Mouse (Mus musculus): ENCODE data around the gene Vgll4. TPM values are rescaled to one million over a fixed set of nuclear protein-coding genes. Genes with fewer than 3 reads are reported as not detected.

The Vgll4 gene
- polyA plus RNA-seq, 1 experiment from 2014 or later = 65.9 TPM

DNA sequence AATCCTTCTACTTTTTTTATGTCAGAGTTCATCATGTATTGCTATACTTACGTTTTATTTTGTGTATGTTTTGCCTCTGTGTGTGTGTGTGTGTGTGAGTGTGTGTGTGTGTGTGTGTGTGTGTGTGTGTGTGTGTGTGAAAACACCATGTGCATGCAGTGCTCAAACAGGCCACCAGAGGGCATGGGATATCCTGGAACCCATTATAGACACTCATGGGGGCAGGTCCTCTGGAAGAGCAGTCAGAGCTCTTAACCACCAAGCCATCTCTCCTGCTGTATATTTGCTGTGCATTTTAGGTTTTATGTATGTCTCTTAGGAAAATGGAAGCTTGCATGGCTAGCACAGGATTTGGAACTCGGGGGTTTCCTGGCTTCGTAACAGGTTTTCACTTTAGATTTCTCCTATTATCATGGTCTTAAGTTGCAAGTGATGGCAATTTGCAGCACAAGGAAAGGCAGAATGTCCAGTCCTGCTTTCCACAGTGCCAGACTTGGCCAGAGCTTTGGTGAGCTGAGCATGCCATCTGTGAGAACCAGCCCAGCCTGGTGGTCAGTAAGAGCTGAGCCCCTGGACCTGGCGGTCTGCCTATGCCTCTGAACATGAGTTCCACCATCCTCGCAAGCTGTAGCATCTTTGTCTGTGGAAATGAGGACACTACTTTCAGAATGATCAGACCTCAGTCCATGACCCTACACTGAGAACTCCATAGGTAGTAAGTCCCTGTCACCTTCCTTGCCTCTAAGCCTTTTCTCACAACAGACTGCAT is 154.7 kb downstream of the Vgll4 start:
- WGBS = 98% methylated on average over 5 of the region's 5 CpGs
- no peaks in the 10 kb centered on the region for H3K36me3 ChIP-seq
- H3K27ac ChIP-seq = no peak overlapping the region
- H3K27me3 ChIP-seq = no peaks in the 10 kb centered on the region
- H3K4me3 ChIP-seq = no peak overlapping the region
- no peaks in the 10 kb centered on the region for H3K9me3 ChIP-seq
- H3K9ac ChIP-seq = no peak overlapping the region
- no peak overlapping the region for H3K4me2 ChIP-seq
- peaks cover 5% of the 10 kb centered on the region; the same call in 1 of the 2 replicates for H3K4me1 ChIP-seq (replicated peaks)
- no peak for ATAC-seq (ENCODE audit: low FRiP score)

DNA sequence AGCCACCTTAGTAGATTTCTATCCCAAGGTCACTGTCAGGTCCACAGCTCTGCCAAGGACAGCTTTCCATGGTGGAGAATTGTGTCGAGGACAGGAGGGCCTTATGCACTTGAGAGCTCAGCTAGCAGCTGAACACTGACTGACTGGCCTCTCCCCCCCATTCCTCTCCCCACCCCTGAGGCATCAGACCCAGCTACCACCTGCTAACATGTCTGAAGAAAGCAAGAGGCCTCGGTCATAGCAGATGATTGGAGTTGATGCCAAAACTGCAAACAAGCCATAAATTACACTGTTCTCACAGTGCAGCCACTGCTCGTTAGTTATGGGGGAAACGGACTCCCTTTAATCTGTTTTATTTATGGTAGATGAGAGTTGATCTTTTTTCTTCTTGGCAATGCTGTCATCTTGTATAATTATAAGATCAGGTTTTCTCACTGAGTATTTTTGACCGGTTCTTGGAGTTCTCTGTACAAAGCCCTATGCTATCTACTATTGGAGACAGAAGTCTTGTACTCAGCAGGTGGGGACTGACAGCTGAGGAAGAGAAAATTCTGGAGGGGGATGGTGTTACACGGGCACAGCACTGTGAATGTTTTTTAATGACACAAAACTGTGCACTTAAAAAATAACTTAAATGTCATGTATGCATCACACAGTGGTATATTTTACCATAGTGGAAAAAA is 155.5 kb downstream of the Vgll4 start:
- Histone ChIP-seq H3K9ac (no peak overlapping the region), H3K27ac (no peak overlapping the region), H3K4me2 (no peak overlapping the region), H3K27me3 (no peaks in the 10 kb centered on the region), H3K36me3 (no peaks in the 10 kb centered on the region), H3K9me3 (no peaks in the 10 kb centered on the region), H3K4me3 (no peak overlapping the region), H3K4me1 (replicated peaks) (peaks cover 5% of the 10 kb centered on the region; the same call in 1 of the 2 replicates)
- WGBS = 76% methylated on average over 6 of the region's 6 CpGs
- ATAC-seq (ENCODE audit: low FRiP score) = no peak

DNA sequence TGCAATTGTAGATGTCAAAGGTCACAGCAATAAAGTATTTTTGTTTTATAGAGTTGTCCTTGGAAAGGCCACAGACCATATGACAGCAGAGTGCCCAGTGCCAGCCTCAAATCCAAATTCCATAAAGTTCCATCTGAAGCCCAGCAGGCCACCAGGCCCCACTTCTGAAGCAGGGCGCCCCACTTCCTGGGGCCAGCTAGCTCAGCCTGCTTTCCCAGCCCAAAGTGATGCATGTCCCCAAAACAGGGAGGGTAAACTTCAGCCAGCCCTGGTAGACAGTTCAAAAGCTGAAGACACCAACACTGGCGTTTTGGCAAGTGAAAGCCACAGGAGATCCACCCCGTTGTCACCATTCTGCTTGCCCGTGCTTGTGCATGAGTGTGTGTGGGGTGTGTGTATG is 157.0 kb downstream of the Vgll4 start:
- 89% methylated on average over 4 of the region's 4 CpGs for WGBS
- no peak for ATAC-seq (ENCODE audit: low FRiP score)

DNA sequence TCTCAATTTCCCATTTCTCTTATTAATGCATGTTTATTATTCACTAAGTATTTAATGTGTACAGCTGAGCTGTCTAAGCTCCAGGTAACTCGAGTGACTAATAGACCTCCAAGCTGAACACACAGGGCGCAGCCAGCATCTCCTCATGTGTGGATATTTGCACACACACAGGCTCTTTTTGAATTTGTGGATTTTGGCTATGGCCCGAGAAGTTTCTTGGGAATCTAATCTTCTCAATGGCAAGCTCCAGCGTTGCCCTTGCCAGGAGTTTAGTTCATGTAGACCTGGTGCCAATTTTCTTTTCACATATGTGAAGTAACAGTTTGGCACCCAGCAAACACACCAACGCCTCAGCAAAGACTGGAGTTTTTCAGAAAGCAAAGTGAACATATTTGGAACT is 157.5 kb downstream of the Vgll4 start:
- ATAC-seq (ENCODE audit: low FRiP score) = no peak
- no peak overlapping the region for H3K4me3 ChIP-seq
- no peaks in the 10 kb centered on the region for H3K27me3 ChIP-seq
- H3K4me1 ChIP-seq (replicated peaks) = peaks cover 5% of the 10 kb centered on the region; the same call in 1 of the 2 replicates
- no peak overlapping the region for H3K27ac ChIP-seq
- H3K9me3 ChIP-seq = no peaks in the 10 kb centered on the region
- no peaks in the 10 kb centered on the region for H3K36me3 ChIP-seq
- H3K4me2 ChIP-seq = no peak overlapping the region
- H3K9ac ChIP-seq = no peak overlapping the region
- 88% methylated on average over 5 of the region's 5 CpGs for WGBS

More for the DNA sequence above, 157.0 kb downstream of the Vgll4 start:
- H3K4me2 ChIP-seq = no peak overlapping the region
- peaks cover 5% of the 10 kb centered on the region; the same call in 1 of the 2 replicates for H3K4me1 ChIP-seq (replicated peaks)
- no peak overlapping the region for H3K4me3 ChIP-seq
- no peak overlapping the region for H3K9ac ChIP-seq
- no peaks in the 10 kb centered on the region for H3K36me3 ChIP-seq
- no peaks in the 10 kb centered on the region for H3K9me3 ChIP-seq
- H3K27me3 ChIP-seq = no peaks in the 10 kb centered on the region
- no peak overlapping the region for H3K27ac ChIP-seq

Other genes starting within 250 kb of the Vgll4 start
- gene Tamm41, start 67.9 kb upstream of the Vgll4 start, polyA plus RNA-seq (2015; fragmentation: Nextera tagmentation; extraction: Ambion mirVana) = 49.6 and 50.8 TPM in 2 replicates
- 26.6 and 27.0 TPM in 2 replicates for gene Syn2, start 164.9 kb upstream of the Vgll4 start, polyA plus RNA-seq (2015; fragmentation: Nextera tagmentation; extraction: Ambion mirVana)

Measured in hindbrain, embryonic 13.5 days (tissue).